Mouse (Mus musculus): Measurements from ENCODE around the gene Nop14.

The Nop14 gene

GRCm38 (mm10) chr5:34659686-34660590 lies at the start of gene Nop14, which contains the start of gene Grk4:
Nop14 (minus strand) TSS chr5:34660148.
Grk4 (plus strand) TSS chr5:34660379.
- DNase-seq: peak; percentile 100

GRCm38 (mm10) chr5:34708436-34708835 lies 48.5 kb upstream of the Nop14 start:
- DNase-seq: no peak

GRCm38 (mm10) chr5:34695521-34695920 lies 35.6 kb upstream of the Nop14 start:
- no peak for DNase-seq

- no peak for DNase-seq
These were observed 32.8 kb upstream of the Nop14 start for GRCm38 (mm10) chr5:34692782-34693181.

- no peak for DNase-seq
These were observed 29.9 kb upstream of the Nop14 start for GRCm38 (mm10) chr5:34689868-34690267.

GRCm38 (mm10) chr5:34670280-34670679 lies 10.3 kb upstream of the Nop14 start:
- DNase-seq: no peak

- DNase-seq: no peak
These were observed 9.5 kb upstream of the Nop14 start for GRCm38 (mm10) chr5:34669493-34669892.

- DNase-seq: no peak
These were observed 3.3 kb upstream of the Nop14 start for GRCm38 (mm10) chr5:34663231-34663630.

GRCm38 (mm10) chr5:34661909-34662308 lies 2.0 kb upstream of the Nop14 start:
- DNase-seq: no peak

GRCm38 (mm10) chr5:34660591-34661130 lies 713 bp upstream of the Nop14 start:
- no peak for DNase-seq

- no peak for DNase-seq
These were observed 2.4 kb downstream of the Nop14 start for GRCm38 (mm10) chr5:34657556-34657955.

- no peak for DNase-seq
These were observed 5.1 kb downstream of the Nop14 start for GRCm38 (mm10) chr5:34654881-34655280.

GRCm38 (mm10) chr5:34652961-34653360 lies 7.0 kb downstream of the Nop14 start:
- no peak for DNase-seq

GRCm38 (mm10) chr5:34647581-34647980 lies 12.4 kb downstream of the Nop14 start:
- peak; percentile 61 for DNase-seq

GRCm38 (mm10) chr5:34642932-34643331 lies 17.0 kb downstream of the Nop14 start:
- peak; percentile 71 for DNase-seq

- DNase-seq: no peak
These were observed 18.0 kb downstream of the Nop14 start for GRCm38 (mm10) chr5:34641991-34642390.

GRCm38 (mm10) chr5:34637591-34638156 lies 22.3 kb downstream of the Nop14 start:
- DNase-seq: no peak

- DNase-seq: peak; percentile 89
These were observed 23.3 kb downstream of the Nop14 start, which contains the start of gene Mfsd10 for GRCm38 (mm10) chr5:34636481-34637287. Mfsd10 (minus strand) TSS chr5:34637212.

- DNase-seq: no peak
These were observed 24.2 kb downstream of the Nop14 start for GRCm38 (mm10) chr5:34635665-34636192.

GRCm38 (mm10) chr5:34634746-34635400 lies 25.1 kb downstream of the Nop14 start:
- no peak for DNase-seq

- peak; percentile 67 for DNase-seq
These were observed 26.3 kb downstream of the Nop14 start for GRCm38 (mm10) chr5:34633641-34634040.

- DNase-seq: no peak
These were observed 27.0 kb downstream of the Nop14 start for GRCm38 (mm10) chr5:34632996-34633395.
